Mouse (Mus musculus) urinary bladder, adult 2 months (tissue): ENCODE data around the gene Il2ra. TPM values are rescaled to one million over a fixed set of nuclear protein-coding genes. Genes with fewer than 3 reads are reported as not detected.
"Not testable (repeated sequence)": the region's sequence is repeated elsewhere in the genome, so short reads cannot be mapped to it uniquely, and the experiment has no call there.

Experiments
- DNase-seq: peaks from one replicate; pipeline ENCODE4 v3.0.0; 2022; ENCODE audit warnings: low spot score
- polyA plus RNA-seq: library from polyadenylated mRNA; depleted of rRNA; stranded (reverse); fragments of >200 nt; gene quantifications from 2 replicates; pipeline ENCODE4 v1.2.3, GENCODE M21; 2012; rRNA removed

Il2ra gene
- polyA plus RNA-seq, 1 experiment, result 0.65 TPM

- DNase-seq, result peak; percentile 56
Observed at GRCm38 (mm10) chr2:11705201-11706025, 62.8 kb downstream of the Il2ra start, which contains the start of gene Il15ra. Il15ra (plus strand) TSS chr2:11705290.

GRCm38 (mm10) chr2:11706030-11706745 lies 63.6 kb downstream of the Il2ra start:
- no peak for DNase-seq

GRCm38 (mm10) chr2:11706746-11707065 lies 64.1 kb downstream of the Il2ra start:
- DNase-seq, result no peak

GRCm38 (mm10) chr2:11708538-11708937 lies 65.9 kb downstream of the Il2ra start:
- no peak for DNase-seq

- DNase-seq, result not testable (repeated sequence)
Observed at GRCm38 (mm10) chr2:11710101-11710500, 67.5 kb downstream of the Il2ra start.

- no peak for DNase-seq
Observed at GRCm38 (mm10) chr2:11712483-11712990, 69.9 kb downstream of the Il2ra start.

GRCm38 (mm10) chr2:11713021-11713420 lies 70.4 kb downstream of the Il2ra start:
- no peak for DNase-seq

GRCm38 (mm10) chr2:11714535-11714934 lies 71.9 kb downstream of the Il2ra start:
- no peak for DNase-seq

- no peak for DNase-seq
Observed at GRCm38 (mm10) chr2:11718573-11718972, 76.0 kb downstream of the Il2ra start.

- DNase-seq, result no peak
Observed at GRCm38 (mm10) chr2:11722564-11722963, 80.0 kb downstream of the Il2ra start.

- DNase-seq, result no peak
Observed at GRCm38 (mm10) chr2:11727574-11727973, 85.0 kb downstream of the Il2ra start.

GRCm38 (mm10) chr2:11729091-11729490 lies 86.5 kb downstream of the Il2ra start:
- no peak for DNase-seq

GRCm38 (mm10) chr2:11732978-11733377 lies 90.4 kb downstream of the Il2ra start:
- DNase-seq, result no peak

GRCm38 (mm10) chr2:11735853-11736252 lies 93.2 kb downstream of the Il2ra start:
- DNase-seq, result no peak

- DNase-seq, result no peak
Observed at GRCm38 (mm10) chr2:11738794-11739193, 96.2 kb downstream of the Il2ra start.

GRCm38 (mm10) chr2:11739516-11740051 lies 97.0 kb downstream of the Il2ra start:
- DNase-seq, result no peak

Other genes starting within 250 kb of the Il2ra start
- gene Pfkfb3, start 88.7 kb upstream of the Il2ra start, polyA plus RNA-seq, result 31.5 and 34.5 TPM in 2 replicates
- 88.0 and 120 TPM in 2 replicates for gene Rbm17, start 38.7 kb upstream of the Il2ra start, polyA plus RNA-seq
- gene Gm17490, start 16.5 kb upstream of the Il2ra start, polyA plus RNA-seq, result not detected in 2 replicates
- gene Il15ra, start 62.5 kb downstream of the Il2ra start, polyA plus RNA-seq, result 25.4 and 29.2 TPM in 2 replicates
- gene Fbh1, start 134.8 kb downstream of the Il2ra start, polyA plus RNA-seq, result 63.5 and 65.1 TPM in 2 replicates
- 94.4 and 122 TPM in 2 replicates for gene Ankrd16, start 135.1 kb downstream of the Il2ra start, polyA plus RNA-seq